Mouse (Mus musculus) c-Kit-positive CD71-positive TER-119-negative erythroid progenitor cells, embryonic 14.5 days (primary cell): ENCODE measurements around the gene Notch3.
A peak's percentile ranks its signal among the peaks of the same experiment; 100 is the strongest.

Experiments
- DNase-seq: peaks from one replicate; pipeline ENCODE4 v3.0.0-alpha.2; 2013; ENCODE audit warnings: low read depth

Notch3 gene

GRCm38 (mm10) chr17:32165803-32166595 is 653 bp downstream of the Notch3 start:
- DNase-seq: no peak

GRCm38 (mm10) chr17:32165266-32165802 is 1.3 kb downstream of the Notch3 start:
- no peak for DNase-seq

- DNase-seq: no peak
These were observed 1.9 kb downstream of the Notch3 start for GRCm38 (mm10) chr17:32164780-32165179.

DNA sequence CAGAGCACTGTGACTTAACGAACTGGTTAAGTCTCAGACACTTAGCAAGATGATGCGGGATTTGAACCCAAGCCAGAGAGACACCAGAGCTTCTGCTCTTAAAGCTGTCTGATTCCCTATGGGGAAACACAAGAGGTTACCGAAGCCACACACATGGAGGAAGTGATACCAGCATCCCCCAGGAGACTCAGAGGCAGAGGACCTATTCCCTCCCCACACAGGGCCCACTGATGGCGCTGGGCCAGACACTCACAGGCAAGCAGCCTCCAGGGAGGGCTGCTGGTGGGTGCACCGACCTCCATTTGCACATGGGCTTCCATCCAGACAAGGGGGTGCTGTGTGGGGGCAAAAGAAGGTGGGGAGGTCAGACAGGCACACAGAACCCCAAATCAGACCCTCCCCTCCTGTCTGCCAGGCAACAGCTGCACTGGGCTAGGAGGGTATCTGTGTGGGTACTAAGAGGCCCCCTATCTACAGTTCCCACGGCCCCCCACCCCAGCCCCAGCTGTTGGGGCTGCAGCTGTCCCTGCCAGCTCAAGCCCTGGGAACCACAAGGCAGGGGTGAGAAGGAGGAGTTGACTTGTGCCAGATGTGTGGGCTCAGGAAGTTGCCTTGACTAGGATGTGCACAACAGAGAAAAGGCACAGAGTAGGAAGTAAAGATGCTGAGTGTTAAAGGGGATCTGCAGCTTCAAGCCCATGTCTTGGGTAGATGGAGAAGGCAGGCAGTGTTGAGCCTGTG is 2.6 kb downstream of the Notch3 start:
- DNase-seq: no peak

DNA sequence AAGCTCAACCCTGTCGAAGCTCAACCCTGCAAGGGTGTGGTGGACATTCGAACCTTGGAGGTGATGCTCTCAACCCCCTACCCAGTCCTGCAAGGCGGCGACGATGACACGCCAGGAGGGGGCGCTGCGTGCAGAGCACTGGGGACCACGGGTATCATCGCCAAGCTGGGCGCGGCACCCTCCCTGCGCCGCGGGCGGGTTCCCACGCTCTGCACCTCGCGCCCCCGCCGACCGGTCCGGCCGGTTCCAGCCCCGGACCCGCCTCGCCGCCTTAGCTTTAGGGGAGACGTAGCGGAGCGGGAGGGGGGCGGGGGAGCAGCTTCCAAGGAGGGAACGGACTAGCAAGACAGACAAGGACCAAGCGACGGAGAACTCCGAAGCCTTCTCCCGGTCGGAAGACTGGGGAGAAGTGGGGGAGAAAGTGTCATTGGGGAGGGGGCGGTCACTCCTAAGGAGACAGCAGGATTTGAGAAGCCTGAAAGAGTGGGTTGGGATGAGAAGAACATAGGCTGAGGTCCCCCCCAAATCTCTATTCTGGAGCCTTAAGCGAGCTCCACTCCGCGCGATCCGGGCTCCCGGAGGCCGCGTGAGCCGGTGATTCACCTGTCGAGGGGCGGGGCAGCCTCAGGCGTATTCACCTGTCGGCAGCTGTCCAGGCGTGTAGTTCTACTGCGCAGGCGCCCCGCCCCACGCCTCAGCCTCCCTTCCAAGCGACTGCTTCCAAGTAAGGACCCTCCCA is 4.4 kb downstream of the Notch3 start:
- DNase-seq: no peak

GRCm38 (mm10) chr17:32160882-32161281 is 5.8 kb downstream of the Notch3 start:
- DNase-seq: no peak

GRCm38 (mm10) chr17:32158841-32159240 is 7.8 kb downstream of the Notch3 start:
- DNase-seq: no peak

DNA sequence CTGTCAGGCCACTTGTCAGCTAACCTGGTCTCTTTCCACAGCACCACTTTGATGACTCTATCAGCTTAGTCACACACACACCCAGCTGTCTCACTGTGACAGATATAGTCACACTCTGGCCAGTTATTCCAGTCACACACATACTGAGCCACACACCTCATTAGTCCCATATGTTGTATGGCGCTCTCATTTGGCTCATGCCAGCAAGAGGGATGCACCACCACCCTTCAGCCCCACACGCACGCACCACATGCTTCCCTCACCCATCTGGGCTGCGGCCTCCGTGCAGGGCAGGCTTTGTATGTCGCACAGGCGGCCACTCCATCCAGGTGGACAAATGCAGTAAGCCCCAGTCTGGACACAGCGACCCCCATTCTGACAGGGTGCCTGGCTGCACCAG is 19.9 kb downstream of the Notch3 start:
- no peak for DNase-seq

DNA sequence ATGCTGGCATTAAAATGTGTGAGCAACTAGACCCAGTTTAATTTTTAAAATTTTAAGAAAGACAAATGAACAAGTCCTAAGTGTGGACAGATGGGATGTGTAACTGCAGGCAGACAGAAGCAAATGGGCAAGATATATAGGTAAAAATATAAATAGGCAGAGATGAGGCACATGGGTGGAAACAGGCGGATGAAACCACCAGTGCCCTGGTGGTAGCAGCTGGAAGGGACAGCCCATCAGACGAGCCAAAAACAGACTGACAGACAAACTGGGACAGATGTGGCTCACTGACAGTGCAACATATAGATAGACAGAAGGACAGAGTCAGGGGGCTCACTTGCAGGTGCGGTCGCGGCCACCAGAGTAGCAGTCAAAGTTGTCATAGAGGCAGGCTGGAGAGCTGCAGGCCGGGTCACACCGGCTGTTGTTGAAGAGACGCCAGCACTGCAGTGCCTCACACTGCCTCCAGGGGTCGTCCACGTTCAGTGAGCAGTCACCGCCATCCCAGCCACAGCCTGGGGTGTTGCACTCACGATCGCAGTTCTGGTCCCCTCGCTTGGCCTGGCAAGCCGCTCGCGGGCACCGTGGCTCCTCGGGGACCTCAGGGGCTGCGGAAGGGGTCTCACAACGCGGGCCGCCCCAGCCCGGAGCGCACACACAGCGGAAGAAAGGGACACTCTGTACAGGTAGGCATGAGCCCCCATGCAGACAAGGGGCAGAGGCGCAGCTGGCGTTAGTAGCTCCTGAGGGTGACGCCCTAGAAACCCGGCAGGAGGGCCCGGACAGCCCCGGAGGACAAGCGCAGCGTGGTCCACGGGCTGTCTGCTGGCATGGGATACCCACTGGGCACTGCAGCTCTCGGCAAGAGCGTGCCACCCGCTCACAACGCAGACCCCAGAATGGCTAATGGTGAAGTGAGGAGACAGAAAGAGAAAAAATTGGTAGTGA is 23.5 kb downstream of the Notch3 start:
- peak; percentile 57 for DNase-seq

GRCm38 (mm10) chr17:32142234-32142633 is 24.4 kb downstream of the Notch3 start:
- no peak for DNase-seq

DNA sequence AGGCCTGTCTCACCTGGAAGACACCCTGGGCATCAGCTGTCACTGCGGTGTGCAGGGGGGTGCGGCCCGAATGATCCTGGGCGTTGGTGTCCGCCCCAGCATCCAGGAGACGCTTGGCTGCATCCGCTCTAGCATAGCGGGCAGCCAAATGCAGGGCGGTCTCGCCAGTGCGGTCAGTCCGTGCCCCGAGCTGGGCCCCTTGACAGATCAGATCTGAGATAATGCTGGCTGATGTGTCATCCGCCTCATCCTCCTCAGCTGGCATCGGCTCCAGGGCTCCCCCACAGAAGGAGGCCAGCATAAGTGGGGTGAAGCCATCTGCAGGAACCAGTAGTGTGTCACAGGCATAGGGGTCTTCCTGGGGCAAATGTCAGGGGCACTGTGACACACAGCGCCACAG is 33.3 kb downstream of the Notch3 start:
- DNase-seq: no peak

DNA sequence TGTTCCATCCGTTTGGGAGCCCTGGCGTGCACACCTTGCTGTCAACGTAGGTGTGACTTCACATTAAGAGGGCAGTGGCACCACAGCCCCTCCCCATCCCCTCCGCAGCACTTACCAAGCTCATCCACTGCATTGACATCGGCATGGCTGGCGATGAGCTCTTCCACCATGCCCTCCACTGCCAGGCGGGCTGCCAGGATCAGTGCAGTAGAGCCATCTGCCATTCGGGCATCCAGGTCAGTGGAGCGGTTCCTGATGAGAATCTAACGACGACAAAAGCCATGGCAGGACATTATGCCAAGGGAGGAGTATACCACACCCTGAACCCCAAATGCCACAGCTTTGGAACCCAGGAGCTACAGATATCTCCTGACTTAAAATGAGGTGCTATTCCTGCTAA is 34.6 kb downstream of the Notch3 start:
- no peak for DNase-seq

- no peak for DNase-seq
These were observed 36.1 kb downstream of the Notch3 start for GRCm38 (mm10) chr17:32130506-32130905.

GRCm38 (mm10) chr17:32127195-32127594 is 39.5 kb downstream of the Notch3 start:
- no peak for DNase-seq

DNA sequence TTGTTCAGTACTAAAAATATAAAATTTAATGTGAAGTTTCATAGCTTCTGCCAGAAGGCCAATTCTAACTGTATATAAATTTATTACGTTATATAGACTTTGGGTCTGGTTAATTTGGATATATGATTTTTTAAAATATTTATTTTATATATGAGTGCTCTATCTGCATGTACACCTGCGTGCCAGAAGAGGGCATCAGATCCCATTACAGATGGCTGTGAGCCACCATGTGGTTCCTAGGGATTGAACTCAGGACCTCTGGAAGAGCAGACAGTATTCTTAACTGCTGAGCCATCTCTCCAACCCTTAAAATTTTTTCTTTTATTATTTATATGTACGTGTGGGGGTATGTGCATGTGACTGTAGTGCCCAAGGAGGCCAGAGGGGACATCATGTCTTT is 41.2 kb downstream of the Notch3 start:
- DNase-seq: no peak

- no peak for DNase-seq
These were observed 43.1 kb downstream of the Notch3 start for GRCm38 (mm10) chr17:32123545-32123944.

DNA sequence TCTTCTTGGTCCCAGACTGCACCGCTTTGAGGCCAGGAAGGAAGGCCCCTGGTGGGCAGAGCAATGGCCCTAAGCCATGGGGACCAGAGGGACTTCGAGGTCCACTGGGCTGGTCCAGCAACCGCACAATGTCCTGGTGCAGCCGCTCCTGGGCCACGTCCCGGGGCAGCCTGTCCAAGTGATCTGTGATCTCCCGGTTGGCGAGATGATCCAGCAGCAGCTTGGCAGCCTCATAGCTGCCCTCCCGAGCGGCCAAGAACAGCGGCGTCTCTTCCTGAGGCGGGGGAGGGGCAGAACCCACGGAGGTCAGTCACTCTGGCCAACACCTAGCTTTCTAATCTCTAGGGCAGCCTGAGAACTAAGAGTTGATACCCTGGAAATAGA is 44.1 kb downstream of the Notch3 start:
- no peak for DNase-seq

GRCm38 (mm10) chr17:32121833-32122586 is 44.6 kb downstream of the Notch3 start:
- DNase-seq: no peak

GRCm38 (mm10) chr17:32120771-32121532 is 45.7 kb downstream of the Notch3 start:
- no peak for DNase-seq

DNA sequence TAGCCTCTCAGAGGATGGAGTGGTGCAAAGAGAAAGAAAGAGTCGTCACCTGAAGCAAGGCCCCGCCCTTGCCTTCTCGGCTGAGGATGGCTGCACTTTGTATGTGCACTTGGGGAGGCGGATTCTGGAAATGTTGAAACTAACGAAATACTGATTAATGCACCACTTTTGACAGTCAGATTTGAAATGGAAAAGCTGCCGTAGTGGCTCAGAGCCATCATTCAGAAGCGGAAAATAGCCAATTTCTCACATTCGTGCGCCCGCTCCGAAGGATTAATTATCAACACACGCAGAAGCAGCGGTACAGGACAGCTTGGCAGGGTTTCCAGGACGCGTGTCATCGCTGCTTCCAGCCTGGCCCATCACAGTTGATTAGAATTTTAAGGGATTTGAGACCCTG is 47.5 kb downstream of the Notch3 start:
- no peak for DNase-seq
